Mouse (Mus musculus) C2C12 (cell line): ENCODE data around the gene Sp8.

ENCODE experiments used
- CEBPB ChIP-seq: IDR thresholded peaks from one replicate; pipeline ENCODE4 v1.6.1; 2011; ENCODE audit warnings: low read depth, mild to moderate bottlenecking, control low read depth, moderate library complexity
- CTCF ChIP-seq: IDR thresholded peaks from one replicate; pipeline ENCODE4 v1.5.1; 2011; ENCODE audit not compliant: control insufficient read depth, insufficient read depth, insufficient read length
- MAX ChIP-seq: IDR thresholded peaks from one replicate; pipeline ENCODE4 v1.6.1; 2011; ENCODE audit warnings: mild to moderate bottlenecking, control low read depth
- MYOD1 ChIP-seq: IDR thresholded peaks from one replicate; pipeline ENCODE4 v1.6.1; 2011; ENCODE audit warnings: low read depth; ENCODE audit not compliant: control insufficient read depth, insufficient read length
- USF1 ChIP-seq: IDR thresholded peaks from one replicate; pipeline ENCODE4 v1.6.1; 2011; ENCODE audit warnings: low read depth, mild to moderate bottlenecking, control low read depth, moderate library complexity

DNA sequence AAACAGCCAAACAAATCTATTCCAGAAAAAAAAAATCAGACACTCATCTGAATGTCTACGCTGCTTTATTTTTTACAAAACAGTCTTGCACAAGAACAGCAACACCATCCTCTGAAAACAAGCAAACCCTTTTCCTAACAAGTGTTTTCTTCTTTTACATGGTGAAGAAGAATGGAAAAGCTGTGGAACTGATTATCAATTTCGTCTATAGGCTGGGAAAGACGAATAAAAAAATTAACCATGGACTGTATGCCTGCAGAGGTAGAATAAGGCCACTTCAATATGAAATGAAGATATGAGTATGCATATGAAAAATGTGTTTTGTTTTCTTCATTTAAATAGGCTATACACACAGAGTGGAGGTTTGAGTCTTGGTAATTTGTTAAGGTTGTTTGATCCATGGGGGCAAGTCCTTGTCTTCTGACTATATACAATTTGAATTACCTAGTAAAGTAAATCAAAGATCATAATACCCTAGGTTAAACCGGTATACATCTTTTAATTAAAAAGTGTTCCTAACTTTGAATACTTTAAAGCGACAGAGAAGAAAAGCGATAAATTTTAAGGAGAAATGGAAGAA is 4.1 kb upstream of the Sp8 start:
- no peak for TF ChIP-seq MYOD1
- no peak for TF ChIP-seq CTCF
- TF ChIP-seq MAX = no peak
- no peak for TF ChIP-seq USF1
- TF ChIP-seq CEBPB = no peak
